Mouse (Mus musculus) heart, adult 2 months (tissue): Measurements from ENCODE around the gene Msln. TPM values are rescaled to one million over a fixed set of nuclear protein-coding genes. Genes with fewer than 3 reads are reported as not detected.
A peak's percentile ranks its signal among the peaks of the same experiment; 100 is the strongest.

Source experiments
- DNase-seq, 2 experiments: peaks; one replicate each; pipeline ENCODE4 v3.0.0; 2021
- H3K27ac ChIP-seq: fragments of 200-600 bp; 2 replicates; pipeline ENCODE4 v1.8.1; 2022
- H3K27me3 ChIP-seq: fragments of 200-500 bp; 2 replicates; pipeline ENCODE4 v1.6.1; 2012; ENCODE audit warnings: mild to moderate bottlenecking, low read length, inconsistent platforms, mixed read lengths; ENCODE audit not compliant: control insufficient read depth, insufficient read depth
- H3K36me3 ChIP-seq: fragments of 200-500 bp; 2 replicates; pipeline ENCODE4 v1.6.1; 2012; ENCODE audit warnings: low read length, inconsistent platforms; ENCODE audit not compliant: control insufficient read depth, insufficient read depth
- H3K4me1 ChIP-seq: fragments of 200-500 bp; 2 replicates; pipeline ENCODE4 v1.6.1; 2011; ENCODE audit warnings: low read length; ENCODE audit not compliant: control insufficient read depth, insufficient read depth
- H3K4me3 ChIP-seq: fragments of 200-600 bp; 2 replicates; pipeline ENCODE4 v1.8.1; 2022
- H3K79me2 ChIP-seq: fragments of 200-500 bp; replicated peaks from 2 replicates; pipeline ENCODE4 v1.6.1; 2012; ENCODE audit warnings: mild to moderate bottlenecking, inconsistent platforms, low read length, moderate library complexity, mixed read lengths; ENCODE audit not compliant: control insufficient read depth, insufficient read depth
- H3K9ac ChIP-seq: fragments of 200-500 bp; 2 replicates; pipeline ENCODE4 v1.6.1; 2012; ENCODE audit warnings: low read depth, mild to moderate bottlenecking, control low read depth, inconsistent platforms, low read length, mixed read lengths
- CTCF ChIP-seq: fragments of 200-600 bp; IDR thresholded peaks from 2 replicates; pipeline ENCODE4 v1.8.1; 2022; ENCODE audit warnings: antibody characterized with exemption, mild to moderate bottlenecking, moderate library complexity
- EP300 ChIP-seq: fragments of 200-500 bp; IDR thresholded peaks from 2 replicates; pipeline ENCODE4 v1.6.1; 2011; ENCODE audit warnings: low read depth, low read length, control low read depth; ENCODE audit not compliant: insufficient read depth
- POLR2A ChIP-seq: fragments of 200-500 bp; IDR thresholded peaks from 2 replicates; pipeline ENCODE4 v1.6.1; 2011; ENCODE audit warnings: mild to moderate bottlenecking, low read depth, low read length, control low read depth; ENCODE audit not compliant: insufficient read depth
- WGBS: fragments of 180-500 bp; shearing (Covaris S2); methylation state at CpG from one replicate; pipeline ENCODE4 v1.1.7; 2018; 5-methylcytosine and 5-hydroxymethylcytosine counted together
- intact Hi-C: fragments of 180-260 bp; cut with DNase I; formaldehyde crosslinking; loops from one replicate; pipeline ENCODE4 v1.15.1; 2025
- polyA plus RNA-seq: library from polyadenylated mRNA; depleted of rRNA; stranded (reverse); fragments of >200 nt; gene quantifications from 2 replicates; pipeline ENCODE4 v1.2.3, GENCODE M21; 2012
- total RNA-seq, 2 experiments: library from RNA; stranded (reverse); gene quantifications; 2 replicates each; pipeline ENCODE4 v1.2.3; 2021

Gene Msln
- total and polyA plus RNA-seq, 3 experiments, result 13.2 to 24.7 (median 16.6) TPM

GRCm38 (mm10) chr17:25762591-25762990 is 8.4 kb upstream of the Msln start:
- 61% methylated on average over 3 of the region's 3 CpGs for WGBS
- no peaks in the 10 kb centered on the region for H3K79me2 ChIP-seq
- intact Hi-C loops, result no loop called here
- TF ChIP-seq CTCF (no peak), EP300 (no peak), POLR2A (no peak)
- DNase-seq, result no peak
- H3K4me3 ChIP-seq, result no peak overlapping the region
- no peak overlapping the region for H3K9ac ChIP-seq
- no peaks in the 10 kb centered on the region for H3K4me1 ChIP-seq
- H3K27ac ChIP-seq, result no peak overlapping the region
- no peaks in the 10 kb centered on the region for H3K36me3 ChIP-seq
- no peaks in the 10 kb centered on the region for H3K27me3 ChIP-seq

- Histone ChIP-seq H3K36me3 (no peaks in the 10 kb centered on the region), H3K27me3 (no peaks in the 10 kb centered on the region), H3K79me2 (no peaks in the 10 kb centered on the region), H3K4me1 (no peaks in the 10 kb centered on the region), H3K4me3 (no peak overlapping the region), H3K27ac (no peak overlapping the region; the same call in 1 of the 2 replicates), H3K9ac (no peak overlapping the region)
- WGBS, result 18% methylated on average over 4 of the region's 4 CpGs
- intact Hi-C loops, result no loop called here
- no peak for DNase-seq
- no peak for TF ChIP-seq EP300
- no peak for TF ChIP-seq CTCF
- no peak for TF ChIP-seq POLR2A
Measured at GRCm38 (mm10) chr17:25761561-25761970, 7.4 kb upstream of the Msln start.

- no peak for TF ChIP-seq POLR2A
- no peak for TF ChIP-seq CTCF
- TF ChIP-seq EP300, result no peak
- Histone ChIP-seq H3K79me2 (no peaks in the 10 kb centered on the region), H3K9ac (no peak overlapping the region), H3K36me3 (no peaks in the 10 kb centered on the region), H3K27ac (no peak overlapping the region), H3K27me3 (no peaks in the 10 kb centered on the region), H3K4me1 (no peaks in the 10 kb centered on the region), H3K4me3 (no peak overlapping the region)
- WGBS, result 64% methylated on average over 8 of the region's 8 CpGs
- DNase-seq, result no peak
- intact Hi-C loops, result no loop called here
Measured at GRCm38 (mm10) chr17:25760148-25760547, 6.0 kb upstream of the Msln start.

- no peak overlapping the region for H3K27ac ChIP-seq
- intact Hi-C loops, result no loop called here
Measured at GRCm38 (mm10) chr17:25757691-25758090, 3.5 kb upstream of the Msln start.

DNA sequence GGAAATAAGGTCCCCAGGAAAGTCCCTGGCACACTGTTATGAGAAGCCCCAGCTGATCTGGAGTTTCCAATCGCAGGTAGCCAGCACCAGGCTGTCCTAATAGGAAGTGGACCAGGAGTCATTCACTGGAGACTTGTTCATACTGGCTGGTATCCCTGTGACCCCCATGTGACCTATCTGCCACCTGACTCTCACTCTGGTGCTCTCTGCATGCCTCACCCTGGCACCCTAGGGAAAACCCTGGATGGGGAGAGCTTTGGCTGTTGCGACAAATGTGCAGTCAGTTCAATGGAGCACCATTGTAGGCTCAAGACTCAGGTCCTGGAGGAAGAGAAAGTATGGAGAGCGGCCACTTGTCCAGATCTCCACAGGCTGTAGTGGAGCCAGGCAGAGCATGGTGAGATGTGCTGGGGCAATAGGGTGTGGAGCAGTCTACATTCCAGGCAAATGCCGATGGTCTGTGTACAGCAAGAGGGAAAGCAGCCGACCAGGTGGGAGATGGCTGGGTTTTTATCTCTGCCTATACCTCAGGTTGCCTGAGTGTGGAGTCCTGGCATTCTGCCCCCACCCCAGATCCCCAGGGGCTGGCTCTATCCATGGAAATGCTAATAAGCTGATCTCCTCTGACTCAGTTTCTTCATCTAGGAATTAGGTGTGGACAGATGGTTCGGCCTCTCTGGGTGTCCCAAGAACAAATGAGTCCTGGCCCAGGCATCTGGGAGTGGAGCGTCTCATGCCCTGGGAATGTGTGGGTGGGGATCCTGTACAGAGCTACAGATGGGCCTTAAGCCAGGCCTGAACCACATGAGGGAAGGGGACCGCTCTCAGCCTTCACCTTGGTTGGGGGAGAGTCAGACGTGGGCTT is 2.4 kb upstream of the Msln start:
- H3K27ac ChIP-seq, result no peak overlapping the region
- WGBS, result 56% methylated on average over 9 of the region's 9 CpGs
- H3K4me3 ChIP-seq, result no peak overlapping the region
- H3K79me2 ChIP-seq, result no peaks in the 10 kb centered on the region
- H3K4me1 ChIP-seq, result no peaks in the 10 kb centered on the region
- no peak overlapping the region for H3K9ac ChIP-seq
- H3K36me3 ChIP-seq, result no peaks in the 10 kb centered on the region
- peak in 1 of 2 experiments; percentile 20 for DNase-seq
- H3K27me3 ChIP-seq, result no peaks in the 10 kb centered on the region
- intact Hi-C loops, result no loop called here
- TF ChIP-seq POLR2A (no peak), EP300 (no peak), CTCF (no peak)

More at GRCm38 (mm10) chr17:25757691-25758090, 3.5 kb upstream of the Msln start:
- no peaks in the 10 kb centered on the region for H3K36me3 ChIP-seq
- H3K9ac ChIP-seq, result no peak overlapping the region
- no peak overlapping the region for H3K4me3 ChIP-seq
- no peaks in the 10 kb centered on the region for H3K27me3 ChIP-seq
- no peaks in the 10 kb centered on the region for H3K79me2 ChIP-seq
- DNase-seq, result no peak
- WGBS, result 52% methylated on average over 3 of the region's 3 CpGs
- no peaks in the 10 kb centered on the region for H3K4me1 ChIP-seq
- TF ChIP-seq CTCF, result no peak
- no peak for TF ChIP-seq EP300
- no peak for TF ChIP-seq POLR2A

DNA sequence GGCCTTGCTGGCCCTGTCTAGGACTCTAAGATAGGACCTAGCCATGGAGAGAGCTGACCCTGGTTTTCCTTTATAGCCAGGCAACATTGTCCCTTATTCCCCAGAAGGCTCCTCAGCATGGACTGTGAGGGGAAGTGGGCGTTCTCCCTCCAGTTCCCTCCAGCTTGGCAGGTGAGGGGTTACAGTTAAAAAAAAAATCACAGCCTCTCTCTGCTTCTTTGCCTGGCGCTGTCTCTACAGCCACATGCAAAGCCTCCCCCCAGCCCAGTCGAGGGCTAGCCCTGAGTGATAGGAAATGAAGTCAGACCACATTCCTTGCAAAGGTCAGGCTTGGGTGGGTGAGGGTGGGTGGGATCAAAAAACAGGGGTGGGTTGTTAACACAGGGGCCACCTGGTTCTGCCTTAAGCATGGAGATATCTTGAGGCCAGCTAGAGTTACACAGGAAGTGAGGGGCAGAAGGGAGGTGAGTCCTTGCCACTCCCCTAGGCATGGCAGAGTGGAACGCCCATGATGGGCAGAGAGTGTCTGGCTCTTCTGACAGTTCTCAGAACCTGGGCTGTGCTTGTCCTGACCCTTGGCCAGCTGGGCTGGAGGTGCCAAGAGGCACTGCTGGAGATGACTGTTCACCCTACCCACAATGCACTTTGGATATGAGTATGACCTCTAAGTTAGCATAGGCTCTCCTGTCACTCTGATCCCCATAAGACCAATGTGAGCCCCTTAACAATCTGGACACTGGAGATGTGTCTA is 1.6 kb upstream of the Msln start:
- Histone ChIP-seq H3K4me1 (no peaks in the 10 kb centered on the region), H3K27me3 (no peaks in the 10 kb centered on the region), H3K79me2 (no peaks in the 10 kb centered on the region), H3K9ac (no peak overlapping the region), H3K4me3 (no peak overlapping the region), H3K27ac (no peak overlapping the region), H3K36me3 (no peaks in the 10 kb centered on the region)
- TF ChIP-seq EP300 (no peak), POLR2A (no peak), CTCF (no peak)
- DNase-seq, result no peak
- intact Hi-C loops, result no loop called here
- WGBS, result 34% methylated on average over 4 of the region's 4 CpGs
